Mouse (Mus musculus) MEL (cell line): ENCODE results near the gene Lin7c. TPM values are rescaled to one million over a fixed set of nuclear protein-coding genes. Genes with fewer than 3 reads are reported as not detected.

Experiments
- DNase-seq: peaks from one replicate; pipeline ENCODE4 v3.0.0; 2011; ENCODE audit warnings: low read depth, low spot score
- H3K27ac ChIP-seq: 2 replicates; pipeline ENCODE4 v1.5.1; 2012; ENCODE audit warnings: low read depth, mild to moderate bottlenecking, control low read depth, low read length, moderate library complexity; ENCODE audit not compliant: control insufficient read depth
- H3K27me3 ChIP-seq, 2 experiments: fragments of 150-350 bp in 1 of 2; sonication (generic) in 1 of 2; 2 replicates each; pipeline ENCODE4 v1.6.1; 2012; ENCODE audit warnings: low read length in 2 of 2, mild to moderate bottlenecking in 2 of 2, improper control_type of control experiment in 1 of 2, moderate library complexity in 1 of 2; ENCODE audit not compliant: insufficient read depth in 2 of 2, control insufficient read depth in 1 of 2
- H3K36me3 ChIP-seq, 2 experiments: 2 replicates each; pipeline ENCODE4 v1.6.1; 2012 to 2014; ENCODE audit warnings: low read length in 2 of 2, improper control_type of control experiment in 1 of 2, inconsistent platforms in 1 of 2, mild to moderate bottlenecking in 1 of 2; ENCODE audit not compliant: insufficient read depth in 2 of 2, control insufficient read depth in 1 of 2
- H3K4me1 ChIP-seq, 2 experiments: fragments of 150-350 bp in 1 of 2; sonication (generic) in 1 of 2; 2 replicates each; pipeline ENCODE4 v1.6.1; 2012; ENCODE audit warnings: low read length in 2 of 2, improper control_type of control experiment in 1 of 2, mild to moderate bottlenecking in 1 of 2; ENCODE audit not compliant: insufficient read depth in 2 of 2, control insufficient read depth in 1 of 2
- H3K4me3 ChIP-seq, 2 experiments: fragments of 150-350 bp in 1 of 2; sonication (generic) in 1 of 2; 2 replicates each; pipeline ENCODE4 v1.5.1; 2012; ENCODE audit warnings: low read depth in 2 of 2, low read length in 2 of 2, mild to moderate bottlenecking in 2 of 2, moderate library complexity in 2 of 2, control low read depth in 1 of 2, improper control_type of control experiment in 1 of 2; ENCODE audit not compliant: control insufficient read depth in 1 of 2, insufficient read depth in 1 of 2
- H3K79me2 ChIP-seq: 2 replicates; pipeline ENCODE4 v1.6.1; 2012; ENCODE audit warnings: mild to moderate bottlenecking, low read length, moderate library complexity; ENCODE audit not compliant: control insufficient read depth, poor library complexity, insufficient read depth
- H3K9ac ChIP-seq: 2 replicates; pipeline ENCODE4 v1.6.1; 2012; ENCODE audit warnings: low read depth, mild to moderate bottlenecking, control low read depth, low read length, moderate library complexity; ENCODE audit not compliant: control insufficient read depth, poor library complexity, severe bottlenecking
- H3K9me3 ChIP-seq: fragments of 150-350 bp; sonication (generic); replicated peaks from 2 replicates; pipeline ENCODE4 v1.6.1; 2012; ENCODE audit warnings: mild to moderate bottlenecking, low read length, improper control_type of control experiment, moderate library complexity; ENCODE audit not compliant: insufficient read depth
- CHD2 ChIP-seq: IDR thresholded peaks from 2 replicates; pipeline ENCODE4 v1.6.1; 2011; ENCODE audit warnings: low read length, improper control_type of control experiment
- CTCF ChIP-seq, 3 experiments: IDR thresholded peaks in 2 of 3; conservative IDR thresholded peaks in 1 of 3; 2 replicates each; pipeline ENCODE4 v1.5.1; 2011 to 2012; ENCODE audit warnings: low read length in 3 of 3, low read depth in 2 of 3, mild to moderate bottlenecking in 2 of 3, improper control_type of control experiment in 1 of 3, inconsistent platforms in 1 of 3, mixed read lengths in 1 of 3, moderate library complexity in 1 of 3; ENCODE audit not compliant: control insufficient read depth in 1 of 3, insufficient read depth in 1 of 3, poor library complexity in 1 of 3, severe bottlenecking in 1 of 3
- E2F4 ChIP-seq: IDR thresholded peaks from 2 replicates; pipeline ENCODE4 v1.6.1; 2011; ENCODE audit warnings: low read depth, low read length, improper control_type of control experiment, borderline replicate concordance
- EP300 ChIP-seq, 2 experiments: IDR thresholded peaks; 2 replicates each; pipeline ENCODE4 v1.6.1; 2011; ENCODE audit warnings: improper control_type of control experiment in 2 of 2, low read length in 2 of 2, low read depth in 1 of 2, mild to moderate bottlenecking in 1 of 2
- GABPA ChIP-seq: IDR thresholded peaks from 2 replicates; pipeline ENCODE4 v1.6.1; 2012; ENCODE audit warnings: low read depth, mild to moderate bottlenecking, inconsistent platforms, low read length, improper control_type of control experiment, moderate library complexity
- HCFC1 ChIP-seq: IDR thresholded peaks from 2 replicates; pipeline ENCODE4 v1.6.1; 2012; ENCODE audit warnings: low read depth, mild to moderate bottlenecking, inconsistent platforms, low read length, improper control_type of control experiment, moderate library complexity
- MAFK ChIP-seq: IDR thresholded peaks from 2 replicates; pipeline ENCODE4 v1.6.1; 2011; ENCODE audit warnings: low read depth, mild to moderate bottlenecking, low read length, improper control_type of control experiment, borderline replicate concordance
- MAX ChIP-seq: IDR thresholded peaks from 2 replicates; pipeline ENCODE4 v1.6.1; 2011; ENCODE audit warnings: low read length, improper control_type of control experiment
- MEF2A ChIP-seq: IDR thresholded peaks from 2 replicates; pipeline ENCODE4 v1.6.1; 2014; ENCODE audit warnings: low read depth, mild to moderate bottlenecking, inconsistent platforms, low read length, improper control_type of control experiment; ENCODE audit not compliant: poor library complexity, insufficient replicate concordance, severe bottlenecking; ENCODE audit errors: extremely low read depth
- MYB ChIP-seq: IDR thresholded peaks from 2 replicates; pipeline ENCODE4 v1.6.1; 2011; ENCODE audit warnings: mild to moderate bottlenecking, low read depth, low read length, improper control_type of control experiment
- MYC ChIP-seq: IDR thresholded peaks from 2 replicates; pipeline ENCODE4 v1.6.1; 2011; ENCODE audit warnings: low read depth, mild to moderate bottlenecking, low read length, improper control_type of control experiment, moderate library complexity
- NELFE ChIP-seq: IDR thresholded peaks from 2 replicates; pipeline ENCODE4 v1.6.1; 2011; ENCODE audit warnings: low read depth, low read length, improper control_type of control experiment
- NRF1 ChIP-seq: IDR thresholded peaks from 2 replicates; pipeline ENCODE4 v1.6.1; 2014; ENCODE audit warnings: low read depth, mild to moderate bottlenecking, inconsistent platforms, low read length, improper control_type of control experiment, moderate library complexity; ENCODE audit not compliant: poor library complexity, insufficient read depth, severe bottlenecking
- TAL1 ChIP-seq: IDR thresholded peaks from 2 replicates; pipeline ENCODE4 v1.6.1; 2012; ENCODE audit warnings: mild to moderate bottlenecking, inconsistent platforms, low read length, moderate library complexity, mixed read lengths
- TBP ChIP-seq: IDR thresholded peaks from 2 replicates; pipeline ENCODE4 v1.8.0; 2011; ENCODE audit warnings: low read depth, low read length, improper control_type of control experiment
- TCF12 ChIP-seq: IDR thresholded peaks from 2 replicates; pipeline ENCODE4 v1.6.1; 2014; ENCODE audit warnings: low read depth, mild to moderate bottlenecking, inconsistent platforms, low read length, improper control_type of control experiment, moderate library complexity
- UBTF ChIP-seq: IDR thresholded peaks from 2 replicates; pipeline ENCODE4 v1.6.1; 2012; ENCODE audit warnings: low read depth, mild to moderate bottlenecking, inconsistent platforms, low read length, improper control_type of control experiment, moderate library complexity, borderline replicate concordance; ENCODE audit not compliant: insufficient read depth
- USF1 ChIP-seq: IDR thresholded peaks from 2 replicates; pipeline ENCODE4 v1.6.1; 2014; ENCODE audit warnings: low read depth, mild to moderate bottlenecking, inconsistent platforms, low read length, improper control_type of control experiment, moderate library complexity
- ZC3H11A ChIP-seq: IDR thresholded peaks from 2 replicates; pipeline ENCODE4 v1.6.1; 2012; ENCODE audit warnings: low read depth, mild to moderate bottlenecking, inconsistent platforms, low read length, improper control_type of control experiment
- ZKSCAN1 ChIP-seq: IDR thresholded peaks from 2 replicates; pipeline ENCODE4 v1.6.1; 2012; ENCODE audit warnings: low read depth, mild to moderate bottlenecking, inconsistent platforms, low read length, improper control_type of control experiment, moderate library complexity
- ZMIZ1 ChIP-seq: IDR thresholded peaks from 2 replicates; pipeline ENCODE4 v1.6.1; 2012; ENCODE audit warnings: low read depth, mild to moderate bottlenecking, inconsistent platforms, low read length, improper control_type of control experiment, moderate library complexity
- polyA plus RNA-seq, 2 experiments: library from polyadenylated mRNA; stranded (reverse) in 1 of 2; unstranded in 1 of 2; fragments of >175 nt in 1 of 2; fragments of >200 nt in 1 of 2; gene quantifications; 2 replicates each; pipeline versions ENCODE4 v1.2.1 to v1.2.4; 2012; ENCODE audit warnings: low replicate concordance in 2 of 2, low read depth in 1 of 2; ENCODE audit not compliant: insufficient read length in 2 of 2, insufficient read depth in 1 of 2, missing spikeins in 1 of 2
- total RNA-seq: library from RNA; depleted of rRNA; stranded (reverse); fragments of 300-350 nt; gene quantifications from 2 replicates; pipeline ENCODE4 v1.2.3, GENCODE M21; 2012

Lin7c gene
- total and polyA plus RNA-seq, 3 experiments = 45.0 to 46.8 TPM; not detected in 1

GRCm38 (mm10) chr2:109930771-109931170 is 40.1 kb downstream of the Lin7c start:
- Histone ChIP-seq H3K9ac (no peak overlapping the region), H3K27ac (no peak overlapping the region), H3K4me1 (peaks cover 0 to 6% of the 10 kb centered on the region in 2 experiments; a peak in 2 of 4 replicates), H3K79me2 (no peaks in the 10 kb centered on the region), H3K4me3 (no peak overlapping the region), H3K36me3 (peaks cover 0 to 4% of the 10 kb centered on the region in 2 experiments; a peak in 2 of 4 replicates), H3K9me3 (no peaks in the 10 kb centered on the region), H3K27me3 (no peaks in the 10 kb centered on the region)
- no peak for TF ChIP-seq E2F4
- TF ChIP-seq TAL1 = no peak
- TF ChIP-seq TBP = no peak
- DNase-seq = no peak

DNA sequence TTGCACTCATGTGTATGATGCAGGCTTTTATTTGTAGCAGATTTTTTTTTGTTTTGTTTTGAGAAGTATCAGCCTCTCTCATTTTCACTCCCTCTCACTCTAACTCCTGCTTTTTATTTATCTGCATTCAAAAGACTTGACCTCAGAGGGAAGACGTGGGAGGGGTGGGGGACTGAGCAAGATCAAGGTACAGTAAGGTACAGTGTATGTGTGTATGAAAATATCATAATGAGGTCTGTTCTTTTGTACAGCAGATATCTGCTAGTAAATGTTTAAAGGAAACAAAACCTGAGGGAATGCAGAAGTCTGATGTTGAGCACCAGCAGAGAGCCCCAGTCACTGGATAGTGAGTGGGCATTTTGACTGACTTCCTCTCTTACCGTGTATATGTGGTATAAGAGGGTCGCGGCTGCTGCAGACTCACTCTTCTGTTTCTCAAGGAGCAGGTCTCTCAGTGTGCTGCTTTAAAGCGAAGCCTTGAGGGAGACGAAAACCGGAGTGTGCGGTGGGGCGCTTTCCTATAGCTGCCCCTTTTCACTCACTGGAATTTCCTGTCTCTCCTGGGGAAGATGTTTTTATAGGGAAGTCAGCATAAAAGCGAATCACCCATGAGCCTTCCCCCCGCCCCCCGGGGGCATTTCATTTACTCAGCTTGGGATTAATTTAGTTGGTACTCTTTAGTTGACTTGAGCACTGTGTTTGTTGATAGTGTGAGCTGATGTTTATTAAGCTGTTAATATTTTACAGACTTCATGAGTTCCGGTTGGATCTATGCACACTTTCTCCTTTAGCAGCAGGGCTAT is 41.5 kb downstream of the Lin7c start:
- Histone ChIP-seq H3K79me2 (no peaks in the 10 kb centered on the region), H3K4me3 (no peak overlapping the region), H3K27ac (no peak overlapping the region), H3K9me3 (no peaks in the 10 kb centered on the region), H3K36me3 (peaks cover 0 to 4% of the 10 kb centered on the region in 2 experiments; a peak in 2 of 4 replicates), H3K9ac (no peak overlapping the region), H3K4me1 (peaks cover 0 to 6% of the 10 kb centered on the region in 2 experiments; a peak in 2 of 4 replicates), H3K27me3 (no peaks in the 10 kb centered on the region)
- DNase-seq = peak; percentile 27
- TF ChIP-seq NELFE (no peak), ZC3H11A (no peak), MAFK (no peak), NRF1 (no peak), EP300 (IDR thresholded peaks at IDR 0.05; ENCODE audit: low read depth in 1 of 2, low read length in 2 of 2) (no peak), MEF2A (no peak), ZKSCAN1 (no peak), UBTF (no peak), E2F4 (no peak), CHD2 (no peak), HCFC1 (no peak), GABPA (no peak), TAL1 (no peak), USF1 (no peak), MYC (no peak), ZMIZ1 (no peak), CTCF (IDR thresholded peaks at IDR 0.05 in 2 of 3, conservative IDR thresholded peaks at IDR 0.05 in 1 of 3; ENCODE audit: control insufficient read depth in 1 of 3, insufficient read depth in 1 of 3, low read depth in 2 of 3, low read length in 3 of 3, poor library complexity in 1 of 3, severe bottlenecking in 1 of 3) (no peak), MAX (no peak), TCF12 (no peak), MYB (no peak)
